Mouse (Mus musculus) heart, postnatal 4 days (tissue): ENCODE measurements around the gene Gfap. TPM values are rescaled to one million over a fixed set of nuclear protein-coding genes. Genes with fewer than 3 reads are reported as not detected.

Experiments
- DNase-seq: peaks from one replicate; pipeline ENCODE4 v3.0.0; 2021
- total RNA-seq, 2 experiments: library from RNA; stranded (reverse); gene quantifications; 2 replicates each; pipeline ENCODE4 v1.2.3; 2021

Gene Gfap
- total RNA-seq, 2 experiments from 2014 or later: 0.14 to 0.26 TPM

- DNase-seq: no peak
These were observed 4.9 kb downstream of the Gfap start for GRCm38 (mm10) chr11:102895779-102896178.

GRCm38 (mm10) chr11:102894716-102895115 is 6.0 kb downstream of the Gfap start:
- no peak for DNase-seq

GRCm38 (mm10) chr11:102893015-102893651 is 7.6 kb downstream of the Gfap start:
- DNase-seq: peak; percentile 64

DNA sequence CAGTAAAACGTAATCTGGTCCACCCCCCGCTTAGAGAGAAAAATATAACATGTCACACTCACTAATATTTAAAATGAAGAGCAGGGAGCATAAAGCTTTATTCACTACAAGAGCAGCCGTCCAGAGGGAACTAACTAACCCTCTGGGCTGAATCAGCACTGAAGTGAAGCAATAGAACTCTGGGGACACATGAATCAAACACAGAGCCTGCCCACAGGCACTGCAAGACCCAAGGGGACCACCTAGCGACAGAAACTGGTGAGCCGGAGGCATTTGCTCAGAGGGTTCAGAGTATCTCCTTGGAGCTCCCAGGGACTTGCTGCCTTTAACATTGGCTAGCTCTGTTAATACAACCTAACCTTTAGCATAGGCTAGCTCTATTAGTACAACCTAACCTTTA is 10.6 kb downstream of the Gfap start:
- no peak for DNase-seq

GRCm38 (mm10) chr11:102888135-102888534 is 12.6 kb downstream of the Gfap start:
- no peak for DNase-seq

DNA sequence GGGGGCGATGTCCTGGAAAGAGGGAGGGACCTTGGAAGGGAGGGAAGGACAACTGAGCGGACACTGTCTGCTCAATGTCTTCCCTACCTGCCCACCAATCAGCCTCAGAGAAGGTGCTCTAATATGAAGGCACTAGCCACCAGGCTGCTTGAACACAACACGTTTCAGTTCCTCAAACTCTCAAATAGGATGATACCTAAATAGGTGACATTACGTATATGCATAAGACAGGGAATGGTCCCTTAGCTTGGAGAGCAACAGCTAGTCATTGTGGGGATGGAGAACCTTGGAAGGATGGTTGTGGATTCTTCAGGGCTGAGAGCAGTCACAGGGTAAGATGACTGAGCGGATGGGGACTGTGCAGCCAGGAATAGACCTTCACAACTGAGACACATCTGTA is 13.3 kb downstream of the Gfap start:
- no peak for DNase-seq

DNA sequence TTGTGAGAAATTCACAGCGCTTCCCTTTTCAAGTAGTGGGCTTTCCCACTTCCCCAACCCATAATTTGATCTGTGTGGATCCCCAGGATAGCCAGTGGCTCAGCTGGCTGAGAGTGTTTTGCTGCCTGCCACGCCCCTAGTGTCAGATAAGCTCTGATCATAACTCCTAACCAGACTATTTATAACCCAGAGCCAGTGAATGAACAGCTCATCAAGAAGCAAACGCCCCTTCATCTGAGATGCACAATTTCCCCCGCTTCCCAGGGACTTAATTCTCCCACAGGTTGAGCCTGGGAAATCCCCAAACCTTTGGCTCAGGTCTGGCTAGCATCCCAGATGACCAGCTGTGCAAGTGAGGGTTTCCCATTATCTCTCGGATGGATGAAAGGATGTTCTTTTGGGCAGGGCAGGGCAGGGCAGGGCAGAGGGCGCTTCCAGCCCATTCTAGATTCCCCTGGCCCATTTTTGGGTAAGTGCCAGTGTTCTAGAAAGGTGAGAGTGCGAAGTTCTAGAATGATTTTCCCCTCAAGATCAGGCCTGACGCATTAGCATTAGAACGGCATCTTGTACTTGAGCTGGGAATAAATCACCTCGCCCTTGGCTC is 16.0 kb downstream of the Gfap start, which contains the start of gene Fam187a:
Gene Fam187a, plus strand, starts transcription at position 554 of the 604 bp plus-strand sequence.
- no peak for DNase-seq

GRCm38 (mm10) chr11:102881314-102882198 is 19.2 kb downstream of the Gfap start:
- DNase-seq: peak; percentile 24

GRCm38 (mm10) chr11:102880585-102881313 is 20.0 kb downstream of the Gfap start, which contains the start of the genes Eftud2 and Ccdc103:
Gene Eftud2, minus strand, starts transcription at chr11:102880985.
Gene Ccdc103, plus strand, starts transcription at chr11:102881204.
- peak; percentile 94 for DNase-seq

- no peak for DNase-seq
These were observed 21.2 kb downstream of the Gfap start for GRCm38 (mm10) chr11:102879558-102879957.

- no peak for DNase-seq
These were observed 25.8 kb downstream of the Gfap start for GRCm38 (mm10) chr11:102874801-102875334.

- peak; percentile 81 for DNase-seq
These were observed 36.4 kb downstream of the Gfap start for GRCm38 (mm10) chr11:102864272-102864671.

DNA sequence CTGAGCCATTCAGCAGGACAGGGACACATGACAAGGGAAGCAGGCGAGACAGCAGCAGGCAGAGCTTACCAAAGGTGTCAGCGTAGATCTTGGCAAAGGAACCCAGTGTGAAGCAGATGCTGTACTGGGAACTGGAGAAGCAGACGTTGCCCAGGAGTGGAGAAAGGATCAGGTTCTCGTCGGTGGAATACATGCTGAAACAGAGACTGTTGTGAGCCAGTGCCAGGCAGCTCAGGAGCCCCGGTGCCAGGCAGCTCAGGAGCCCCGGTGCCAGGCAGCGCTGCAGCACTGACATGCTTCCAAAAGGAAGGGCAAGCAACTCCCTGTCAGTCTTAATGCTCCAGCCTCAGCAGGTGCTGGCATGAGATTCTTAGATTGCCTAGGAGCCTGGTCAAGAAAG is 40.8 kb downstream of the Gfap start:
- no peak for DNase-seq

- DNase-seq: no peak
These were observed 41.8 kb downstream of the Gfap start for GRCm38 (mm10) chr11:102858951-102859350.

DNA sequence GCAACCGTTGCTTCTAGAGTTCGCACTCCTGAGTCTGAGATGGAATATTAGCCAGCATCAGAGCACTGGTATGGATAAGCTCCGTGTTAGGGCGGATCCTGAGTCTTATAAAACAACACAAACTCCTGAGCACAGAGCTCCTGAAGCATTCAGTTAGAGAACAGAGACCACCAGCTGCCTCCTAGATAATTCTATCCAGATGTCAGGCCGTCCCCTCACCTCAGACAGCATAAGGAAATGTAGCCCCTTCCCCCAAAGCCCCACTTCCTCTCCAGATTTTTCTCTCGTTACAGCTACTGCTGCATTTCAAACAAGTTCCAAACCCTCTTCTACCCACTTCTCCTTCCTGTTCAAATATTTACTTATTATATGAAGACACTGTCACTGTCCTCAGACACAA is 44.8 kb downstream of the Gfap start:
- no peak for DNase-seq

DNA sequence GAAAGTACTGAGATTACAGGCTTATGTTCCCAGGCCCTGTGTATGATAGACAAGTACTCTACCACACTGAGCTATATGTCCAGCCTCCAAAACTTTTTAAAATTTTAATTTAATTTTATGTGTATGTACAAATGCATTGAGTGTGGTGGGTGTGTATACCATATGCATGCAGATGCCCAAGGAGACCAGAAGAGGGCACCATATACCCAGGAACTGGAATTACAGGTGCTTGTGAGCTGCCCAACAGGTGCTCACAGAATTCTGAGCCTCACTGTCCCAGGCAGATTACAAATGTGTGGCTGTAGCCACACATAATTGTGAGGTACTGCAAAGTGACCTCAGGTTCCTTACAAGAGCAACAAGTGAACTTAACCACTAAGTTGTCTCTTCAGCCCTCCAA is 47.0 kb downstream of the Gfap start:
- DNase-seq: no peak

DNA sequence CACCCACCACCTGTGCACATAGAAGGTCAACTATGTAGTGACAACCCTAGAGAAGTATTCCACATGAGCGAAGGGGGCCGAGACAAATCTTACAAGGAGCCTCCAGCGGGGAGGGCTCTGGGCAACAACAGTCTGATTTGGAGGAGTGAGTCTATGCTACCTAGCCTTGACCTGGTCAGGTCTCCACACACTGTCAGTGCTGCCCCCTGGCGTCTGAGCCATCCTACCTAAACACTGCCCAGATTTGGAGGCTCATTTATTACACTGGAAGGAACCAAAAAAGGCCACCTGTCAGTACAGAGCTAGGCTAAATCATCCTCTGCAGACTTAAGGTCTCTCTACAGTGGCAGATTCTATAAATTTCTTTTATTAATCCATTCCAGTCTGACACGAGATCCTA is 48.8 kb downstream of the Gfap start:
- DNase-seq: peak; percentile 84

DNA sequence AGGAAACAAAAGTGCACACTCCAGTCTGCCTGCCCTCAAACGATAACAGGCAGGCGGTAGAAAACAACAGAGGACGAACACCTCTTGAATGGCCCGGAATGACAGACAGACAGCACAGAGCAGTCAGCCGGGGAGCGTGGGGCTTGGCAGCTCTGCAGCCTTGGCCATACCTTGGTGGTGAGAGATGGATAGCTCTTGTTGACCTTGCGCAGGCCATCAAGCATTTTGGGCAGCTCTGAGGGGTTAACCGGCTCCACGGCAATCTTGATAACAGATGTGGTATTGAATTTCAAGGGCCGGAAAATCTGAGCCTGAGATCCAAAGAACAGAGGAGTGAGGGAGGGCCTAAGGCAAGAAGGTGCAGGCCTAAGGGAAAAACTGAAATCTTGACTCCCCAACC is 54.8 kb downstream of the Gfap start:
- DNase-seq: no peak

GRCm38 (mm10) chr11:102838616-102839150 is 62.0 kb downstream of the Gfap start:
- DNase-seq: no peak

GRCm38 (mm10) chr11:102838126-102838525 is 62.6 kb downstream of the Gfap start:
- peak; percentile 40 for DNase-seq

- DNase-seq: no peak
These were observed 63.3 kb downstream of the Gfap start for GRCm38 (mm10) chr11:102837385-102837784.
